Mouse (Mus musculus): ENCODE results near the gene Rora.

Rora gene

DNA sequence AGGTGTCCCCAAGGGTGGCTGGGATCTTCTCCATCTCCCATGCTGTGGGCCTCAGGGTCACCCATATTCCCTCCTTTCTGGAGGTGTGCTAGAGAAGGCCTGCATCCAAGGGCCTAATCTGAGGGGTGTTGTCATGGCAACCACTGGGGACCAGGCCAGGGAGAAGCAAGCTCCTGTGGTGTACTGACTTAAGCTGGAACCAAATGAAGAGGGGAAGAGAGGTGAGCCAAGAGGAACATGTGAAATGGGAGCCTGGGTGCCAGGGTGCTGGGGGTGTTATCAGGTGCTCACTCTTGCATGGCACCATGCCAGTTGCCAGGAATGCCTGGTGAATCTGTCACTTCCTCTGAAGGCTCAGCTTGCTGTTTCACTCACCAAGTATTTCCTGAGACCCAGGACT is 166.9 kb downstream of the Rora start:
- CTCF ChIA-PET = no interaction called here

DNA sequence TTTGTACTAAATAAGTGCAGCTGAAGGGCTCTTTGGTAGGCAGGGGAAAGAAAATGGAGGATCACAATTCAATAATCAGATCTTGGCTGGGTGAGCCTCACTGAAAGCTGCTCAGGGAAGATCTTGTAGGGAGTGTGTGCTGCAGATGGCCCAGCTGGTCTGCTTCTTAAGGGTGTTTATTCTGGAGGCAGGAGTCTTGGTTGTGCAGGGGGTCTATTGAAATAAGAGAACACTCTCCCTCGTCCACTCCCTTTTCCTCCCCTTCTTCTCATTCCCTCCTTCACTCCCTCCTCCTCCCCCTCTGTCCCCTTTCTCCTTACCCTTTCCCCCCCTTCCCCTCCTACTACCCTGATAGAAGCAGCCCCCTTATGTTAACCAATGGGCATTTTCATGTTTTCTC is 167.8 kb downstream of the Rora start:
- CTCF ChIA-PET = no interaction called here

DNA sequence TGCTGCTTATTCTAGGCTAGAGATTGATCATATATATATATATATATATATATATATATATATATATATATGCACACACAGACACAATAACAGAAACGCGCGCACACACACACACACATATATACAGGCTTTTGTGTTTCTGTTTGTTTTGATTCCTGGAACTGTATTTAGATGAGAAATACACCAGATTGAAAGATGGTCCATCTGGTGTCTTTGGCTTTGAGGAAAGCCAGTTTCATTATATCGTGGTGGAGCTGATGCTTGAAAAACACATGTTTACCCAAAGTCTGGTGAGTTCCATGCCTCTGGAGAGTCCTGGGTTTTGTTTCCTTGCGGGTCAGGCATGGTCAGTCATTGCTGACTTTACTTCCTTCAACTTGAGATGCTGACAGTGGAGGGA is 169.7 kb downstream of the Rora start:
- CTCF ChIA-PET = no interaction called here

DNA sequence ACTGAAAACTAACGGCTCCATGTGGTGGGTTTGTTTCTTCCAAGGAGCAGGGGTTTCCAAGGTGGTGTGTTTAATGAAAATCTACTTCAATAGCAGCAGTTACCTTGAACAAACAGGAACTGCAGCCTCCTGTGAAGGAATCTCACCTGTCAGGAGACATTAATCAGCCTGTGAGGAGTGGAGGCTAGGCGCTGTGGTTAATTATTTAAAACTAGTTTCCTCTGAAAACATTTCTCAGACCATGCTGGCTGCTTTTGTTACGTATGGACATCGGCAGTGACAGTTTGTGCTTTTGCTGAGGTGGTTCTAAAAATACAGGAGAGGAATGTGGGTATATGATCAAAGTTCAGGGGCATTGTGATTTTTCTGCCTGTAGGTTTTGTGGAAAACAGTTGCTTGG is 171.5 kb downstream of the Rora start:
- CTCF ChIA-PET = no interaction called here

DNA sequence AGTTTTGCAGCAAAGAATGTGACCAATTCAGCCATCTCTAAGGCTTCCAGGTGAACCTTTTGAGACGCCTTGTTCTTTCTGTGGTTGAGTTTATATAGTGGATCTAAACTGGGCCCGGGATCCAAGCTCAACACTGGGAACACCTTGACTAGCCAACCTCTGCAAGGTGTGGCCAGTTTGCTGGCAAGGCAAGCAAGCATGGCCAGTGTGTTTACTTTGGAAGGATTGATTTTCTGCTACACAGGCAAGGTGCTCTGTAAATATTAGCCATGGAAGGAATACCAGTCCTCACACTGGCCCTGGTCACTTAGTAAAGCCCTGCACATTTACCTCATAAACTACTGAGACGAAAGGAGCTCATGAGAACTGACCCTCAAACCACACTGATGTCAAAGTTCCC is 172.3 kb downstream of the Rora start:
- CTCF ChIA-PET = no interaction called here

DNA sequence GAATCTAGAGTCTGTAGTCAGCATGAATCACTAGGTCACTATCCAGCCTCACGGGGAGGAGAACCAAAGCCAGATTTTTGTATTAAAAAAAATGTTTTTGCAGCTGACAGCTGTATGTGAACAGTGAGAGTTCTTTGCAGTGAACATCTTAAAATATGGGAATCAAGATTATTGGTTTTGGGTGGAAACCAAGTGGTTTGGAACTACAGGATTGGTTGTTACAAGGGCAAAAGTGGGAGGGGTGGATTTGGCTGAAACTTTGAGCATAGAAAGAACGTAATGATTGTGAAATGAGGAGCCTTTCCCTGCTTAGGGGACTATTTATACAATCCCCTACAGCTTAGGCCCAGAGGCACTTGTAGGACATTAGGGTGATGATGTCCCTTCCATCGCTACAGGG is 173.9 kb downstream of the Rora start:
- CTCF ChIA-PET = no interaction called here

DNA sequence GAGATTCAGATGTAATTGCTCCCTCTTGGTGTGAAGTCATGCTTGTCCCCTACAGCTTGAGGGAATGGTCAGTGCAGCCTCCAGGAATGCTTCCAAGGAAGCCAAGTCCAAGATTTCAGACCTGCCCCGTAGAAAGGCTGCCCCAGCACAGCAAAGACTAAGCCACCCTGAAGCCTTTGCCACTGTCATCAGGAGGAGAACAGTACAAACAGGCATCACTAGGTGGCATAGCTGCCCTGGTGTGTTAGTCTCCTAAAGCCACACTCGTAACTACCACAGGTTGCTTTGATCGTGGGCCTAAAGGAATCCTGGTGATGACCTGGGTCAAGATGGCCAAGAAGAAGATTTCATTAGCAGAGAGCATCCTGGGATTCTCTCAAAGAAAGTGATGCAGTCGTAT is 176.3 kb downstream of the Rora start:
- CTCF ChIA-PET = no interaction called here

DNA sequence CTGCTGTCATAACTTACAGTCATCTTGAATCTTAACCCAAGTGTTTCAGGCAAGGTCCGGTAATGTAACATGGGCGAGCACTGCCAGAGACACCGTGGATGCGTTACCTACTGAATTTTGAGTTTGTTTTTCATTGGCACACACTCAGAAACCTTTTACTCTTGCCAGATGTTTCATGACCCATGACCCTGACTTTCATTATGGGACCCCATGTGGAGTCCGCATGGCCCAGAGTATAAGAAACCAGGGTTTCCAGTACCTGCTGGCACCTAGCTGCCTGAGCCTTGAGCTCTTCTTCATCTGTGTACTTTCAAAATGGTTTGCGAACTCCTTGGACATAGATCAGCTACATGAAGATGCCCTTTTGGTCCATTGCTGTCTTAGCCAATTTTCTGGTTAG is 179.7 kb downstream of the Rora start:
- CTCF ChIA-PET = no interaction called here

DNA sequence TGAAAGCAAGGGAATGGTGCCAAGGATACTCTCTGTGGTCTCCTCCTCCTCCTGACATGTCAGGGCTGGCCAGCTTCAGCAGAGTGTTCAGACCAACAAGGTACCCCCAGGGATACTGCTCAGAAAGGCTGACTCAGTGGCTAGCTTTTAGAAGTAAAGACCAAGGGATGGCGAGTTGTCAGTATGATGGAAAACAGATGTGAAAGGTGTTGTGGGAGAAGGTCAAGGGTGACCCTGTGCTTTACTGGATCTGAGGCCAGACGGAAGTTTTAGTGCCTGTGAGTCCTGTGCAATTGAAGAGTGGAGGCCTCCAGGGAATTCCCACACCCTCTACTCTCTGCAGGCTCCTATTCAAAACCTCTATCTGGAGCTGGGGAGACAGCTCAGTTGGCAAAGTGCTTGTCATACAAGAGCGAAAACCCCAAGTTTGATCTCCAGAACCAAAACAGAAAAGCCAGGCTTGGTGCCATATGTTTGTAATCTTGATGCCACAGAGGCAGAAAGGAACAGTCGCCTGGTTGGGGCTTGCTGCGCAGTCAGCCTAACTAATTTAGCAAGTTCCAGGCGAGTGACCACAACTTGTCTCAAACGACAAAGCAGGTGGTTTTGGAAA is 181.6 kb downstream of the Rora start:
- CTCF ChIA-PET = no interaction called here

DNA sequence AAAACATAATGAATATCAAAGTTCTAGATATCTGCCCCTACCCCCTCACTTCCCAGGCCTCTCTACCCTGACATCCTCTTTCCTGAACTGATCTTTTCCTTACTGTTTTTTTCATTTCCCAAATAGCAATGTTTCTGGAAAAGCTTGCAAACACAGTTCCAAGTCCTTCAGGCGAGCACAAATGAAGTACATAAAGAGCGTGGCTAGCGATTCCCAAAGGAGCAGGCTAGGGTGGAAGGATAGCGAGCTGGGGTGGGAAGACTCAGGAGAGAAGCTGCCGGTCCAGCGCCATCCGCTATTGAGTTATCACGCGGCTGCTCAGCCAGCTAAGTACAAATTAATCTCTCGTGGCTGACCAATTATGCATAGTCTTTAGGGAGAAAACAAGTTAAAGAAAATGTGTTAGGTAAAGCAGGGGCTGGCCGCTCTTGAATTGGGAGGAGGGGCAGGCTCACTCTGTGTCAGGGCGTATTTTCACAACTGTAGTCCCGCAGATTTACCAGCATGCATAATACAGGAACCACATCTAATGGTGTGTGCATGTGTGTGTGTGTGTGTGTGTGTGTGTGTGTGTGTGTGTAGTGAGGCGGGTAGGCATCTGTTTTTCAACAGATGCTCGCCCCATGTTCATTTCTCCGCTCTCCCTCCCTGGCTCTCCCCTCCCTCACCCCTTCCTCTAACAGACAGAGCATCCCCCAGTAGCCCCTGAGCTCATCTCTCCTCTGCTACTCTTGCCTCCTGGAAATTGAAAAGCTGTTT is 188.7 kb downstream of the Rora start:
- CTCF ChIA-PET = no interaction called here

DNA sequence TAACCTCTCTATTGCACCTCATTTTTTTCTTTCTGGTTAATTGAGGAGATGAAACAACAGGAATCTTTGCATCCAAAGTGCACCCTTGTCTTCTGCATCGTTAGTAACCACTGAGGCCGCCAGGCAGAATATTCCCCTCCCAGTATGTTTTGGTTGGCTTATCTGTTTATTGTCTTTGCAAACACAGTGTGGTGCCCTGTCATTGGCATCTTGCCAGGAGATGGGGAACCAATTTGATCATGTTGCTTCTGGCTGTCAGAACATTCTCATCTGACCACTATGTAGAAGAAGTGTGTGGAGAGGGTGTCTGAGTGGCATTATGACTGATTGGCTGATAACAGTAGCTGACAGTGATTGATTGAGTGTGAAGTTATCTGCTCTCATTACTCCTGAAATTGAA is 192.0 kb downstream of the Rora start:
- CTCF ChIA-PET = no interaction called here

DNA sequence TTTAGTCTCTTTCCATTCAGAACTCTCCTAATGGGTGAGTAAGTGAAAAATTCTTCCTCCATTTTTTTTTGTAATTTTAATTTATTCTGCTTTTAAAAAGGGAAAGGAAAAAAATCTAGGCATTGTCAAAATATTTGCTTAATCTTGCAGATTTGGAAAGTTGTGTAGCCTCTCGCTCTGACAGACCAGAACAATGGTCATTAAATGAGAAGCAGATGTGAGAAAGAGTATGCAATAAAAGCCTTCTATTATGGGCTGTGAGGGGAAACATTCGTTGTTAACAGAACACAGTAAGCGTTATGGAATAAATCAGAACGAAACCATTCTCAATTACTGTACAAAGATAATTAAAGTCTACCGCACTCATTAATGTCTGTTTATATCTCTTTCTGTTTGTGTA is 196.7 kb downstream of the Rora start:
- CTCF ChIA-PET = no interaction called here

DNA sequence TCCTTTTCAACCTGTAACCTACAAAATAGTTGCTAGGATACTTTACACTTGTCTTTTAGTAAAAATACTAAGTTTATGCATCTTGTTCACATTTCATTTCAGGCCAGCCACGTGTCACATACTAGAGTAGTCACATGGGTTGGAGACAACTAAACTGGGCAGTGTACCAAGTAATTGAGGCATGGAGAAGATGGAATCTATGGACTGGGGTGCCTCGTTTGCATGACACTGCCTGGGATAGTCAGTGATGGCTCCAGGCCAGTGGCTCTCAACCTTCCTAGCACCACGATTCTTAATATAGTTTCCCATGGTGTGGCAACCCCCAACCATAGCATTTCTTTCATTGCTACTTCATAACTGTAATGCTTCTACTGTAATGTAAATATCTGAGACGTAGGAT is 198.6 kb downstream of the Rora start:
- CTCF ChIA-PET = no interaction called here

DNA sequence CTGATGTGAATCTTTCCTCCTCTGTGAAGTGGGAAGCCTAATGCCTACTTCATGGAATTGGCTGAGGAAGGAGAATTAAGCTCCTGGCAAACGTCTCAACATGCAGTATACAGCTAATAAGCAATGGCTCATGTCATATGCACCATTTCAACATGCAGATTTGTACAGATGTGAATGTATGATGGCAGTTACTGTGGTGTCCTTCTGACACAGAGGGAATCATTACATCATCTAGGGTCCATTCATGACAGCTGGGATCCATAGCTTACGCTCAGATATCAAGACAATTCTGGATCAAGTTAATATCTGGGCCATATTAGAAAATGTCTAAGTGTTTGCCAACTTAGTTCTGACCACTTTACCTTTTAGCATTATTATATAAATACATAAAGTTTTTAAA is 199.3 kb downstream of the Rora start:
- CTCF ChIA-PET = no interaction called here

DNA sequence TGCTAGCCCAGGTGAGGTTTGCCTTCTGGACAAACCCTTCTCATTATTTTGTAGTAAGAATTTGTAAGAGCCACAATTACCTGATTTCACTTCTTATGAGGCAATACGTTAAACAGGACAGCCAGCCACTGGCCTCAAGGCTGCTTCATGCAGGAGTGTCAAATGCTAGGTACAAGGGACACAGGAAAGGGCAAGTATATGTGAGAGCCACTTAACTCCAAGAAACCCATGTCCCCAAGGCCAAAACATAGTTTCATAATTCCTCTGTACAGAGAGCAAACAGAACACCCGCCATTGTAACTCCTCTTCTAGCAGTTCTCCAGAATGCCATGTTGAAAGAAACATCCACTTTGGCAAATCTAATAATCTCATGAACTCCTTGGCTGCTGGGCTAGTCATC is 205.9 kb downstream of the Rora start:
- CTCF ChIA-PET = no interaction called here

DNA sequence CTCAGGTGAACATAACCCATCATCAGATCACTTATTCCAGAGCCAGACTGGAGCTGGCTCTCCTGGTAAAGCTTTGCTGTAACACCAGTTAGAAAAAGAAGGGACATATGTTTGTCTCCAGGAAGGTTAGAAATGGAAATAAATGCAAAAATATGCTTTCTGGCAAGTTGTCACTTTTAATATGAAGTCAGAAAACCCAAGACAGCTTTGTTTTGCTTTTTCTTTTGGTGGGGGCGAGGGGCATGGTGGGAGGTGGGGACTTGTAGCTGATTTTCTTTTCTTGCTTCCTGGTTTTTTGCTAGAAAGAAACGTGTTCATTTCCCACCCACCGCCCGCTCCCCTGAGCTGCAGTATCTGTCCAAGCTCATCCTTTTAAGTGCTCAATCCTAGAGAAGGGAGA is 212.7 kb downstream of the Rora start:
- CTCF ChIA-PET = no interaction called here

DNA sequence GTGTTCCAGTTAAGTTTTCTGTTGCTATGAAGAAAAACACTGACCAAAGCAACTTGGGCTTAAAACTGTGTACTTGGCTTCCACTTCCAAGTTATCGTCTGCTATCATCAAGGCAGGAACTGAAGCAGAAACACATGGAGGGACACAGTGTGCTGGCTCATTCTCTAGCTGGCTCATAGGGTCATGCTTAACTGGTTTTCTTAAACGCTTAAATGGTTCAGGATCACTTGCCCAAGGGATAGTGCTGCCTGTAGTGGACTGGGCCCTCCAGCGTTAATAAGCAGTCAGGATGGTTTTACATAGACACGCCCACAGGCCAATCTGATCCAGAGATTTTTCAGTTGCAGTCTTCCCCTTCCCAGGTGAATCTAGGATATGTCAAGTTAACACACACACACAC is 220.3 kb downstream of the Rora start:
- CTCF ChIA-PET = no interaction called here

DNA sequence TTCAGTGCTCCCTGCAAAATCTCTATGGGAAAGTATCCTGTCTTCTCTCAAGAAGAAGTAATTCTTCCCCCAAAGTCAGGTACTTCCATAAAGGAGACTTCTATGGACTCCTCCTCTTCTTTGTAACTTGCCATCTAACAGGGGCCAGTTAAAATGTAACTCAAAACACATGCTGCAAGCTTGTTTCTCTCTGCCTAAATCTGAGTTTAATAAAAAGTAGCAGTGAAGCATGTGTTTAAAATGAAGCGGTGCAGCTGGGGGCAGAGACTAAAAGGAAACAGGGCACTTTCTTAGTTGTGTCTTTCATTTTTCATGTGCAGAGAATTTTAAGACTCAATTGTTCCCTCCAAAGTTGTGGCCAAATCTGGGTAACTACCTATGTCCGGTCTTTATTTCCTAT is 221.0 kb downstream of the Rora start:
- CTCF ChIA-PET = interaction anchor here (0.6 kb wide), 1 partner anchor 141 kb away, joined by 3 read pairs; no protein-coding TSS in a partner anchor

DNA sequence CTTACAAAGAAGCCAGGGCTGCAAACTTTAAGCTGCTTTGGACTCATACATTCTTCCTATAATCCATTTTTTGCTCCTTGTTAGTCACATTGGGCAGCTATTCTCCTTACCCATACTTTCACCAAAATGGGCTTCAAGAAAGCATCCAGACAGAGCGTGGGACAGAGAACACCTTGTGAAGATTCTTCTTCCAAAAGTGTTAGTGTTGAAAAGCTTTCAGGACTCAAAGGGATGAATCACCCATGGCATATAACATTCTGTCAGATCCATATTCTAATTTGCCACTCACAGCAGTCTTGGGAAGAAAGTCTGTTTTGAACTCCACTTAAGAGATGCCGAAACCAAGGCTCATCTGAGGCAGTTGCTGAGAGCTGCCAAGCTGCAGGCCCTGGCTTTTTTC is 222.2 kb downstream of the Rora start:
- CTCF ChIA-PET = no interaction called here

DNA sequence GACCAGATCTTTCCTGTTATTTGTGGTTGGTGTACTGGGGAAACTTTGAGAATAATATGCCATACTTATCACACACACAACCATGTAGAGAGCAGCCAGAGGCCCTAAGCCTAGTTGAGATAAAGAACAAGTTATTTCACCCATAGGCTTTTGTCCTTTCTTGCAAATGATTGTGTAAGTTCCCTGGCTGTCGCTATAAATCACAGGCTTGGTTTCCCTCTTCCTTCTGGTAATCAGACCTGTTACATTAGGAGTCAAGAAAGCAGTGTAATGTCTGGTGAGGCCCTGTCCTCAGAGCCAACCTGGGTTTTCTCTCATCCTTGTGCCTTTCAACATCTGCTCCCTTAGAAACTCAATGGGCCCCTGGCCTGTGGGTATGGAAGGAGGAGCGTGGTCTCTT is 222.7 kb downstream of the Rora start:
- CTCF ChIA-PET = interaction anchor here (0.7 kb wide), 1 partner anchor 13 kb away, joined by 9 read pairs; no protein-coding TSS in a partner anchor

DNA sequence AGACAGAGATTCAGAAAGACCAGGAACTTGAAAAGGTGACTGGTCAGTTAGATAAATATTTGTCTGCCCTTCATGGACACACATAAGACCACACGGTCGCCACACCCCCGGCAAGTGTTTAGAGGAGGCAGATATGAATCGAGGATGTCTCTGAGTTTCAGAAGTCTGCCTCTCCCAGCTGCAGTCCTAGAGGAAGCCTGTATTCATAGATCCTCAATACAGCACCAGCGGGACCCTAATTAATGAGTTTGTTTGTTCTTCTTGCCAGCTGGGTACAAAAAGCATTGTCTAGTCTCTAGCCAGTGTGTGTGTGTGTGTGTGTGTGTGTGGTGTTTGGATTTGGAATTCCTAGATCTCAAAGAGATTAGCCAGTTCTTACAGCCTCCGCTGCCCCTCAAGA is 228.3 kb downstream of the Rora start:
- CTCF ChIA-PET = no interaction called here

DNA sequence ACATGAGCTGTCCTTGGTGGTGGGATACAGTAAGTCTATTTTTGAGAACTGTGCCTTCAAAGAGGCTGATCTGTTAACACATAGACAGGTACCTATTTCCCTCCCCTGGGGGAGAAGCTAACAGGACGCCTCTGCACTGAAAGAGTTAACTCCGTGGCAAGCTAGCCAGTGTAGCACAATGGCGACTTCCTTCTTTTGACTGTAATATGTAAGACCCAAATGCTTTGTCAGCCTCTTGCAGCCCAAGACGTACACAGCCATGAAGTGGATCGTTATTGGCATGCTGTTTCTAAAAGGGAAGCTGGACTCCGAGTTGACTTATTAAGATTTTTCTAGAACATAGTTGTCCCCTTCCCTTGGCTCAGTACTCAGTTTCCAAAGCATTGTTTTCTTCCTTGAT is 229.4 kb downstream of the Rora start:
- CTCF ChIA-PET = interaction anchor here (0.6 kb wide), 1 partner anchor 123 kb away, joined by 4 read pairs; no protein-coding TSS in a partner anchor

DNA sequence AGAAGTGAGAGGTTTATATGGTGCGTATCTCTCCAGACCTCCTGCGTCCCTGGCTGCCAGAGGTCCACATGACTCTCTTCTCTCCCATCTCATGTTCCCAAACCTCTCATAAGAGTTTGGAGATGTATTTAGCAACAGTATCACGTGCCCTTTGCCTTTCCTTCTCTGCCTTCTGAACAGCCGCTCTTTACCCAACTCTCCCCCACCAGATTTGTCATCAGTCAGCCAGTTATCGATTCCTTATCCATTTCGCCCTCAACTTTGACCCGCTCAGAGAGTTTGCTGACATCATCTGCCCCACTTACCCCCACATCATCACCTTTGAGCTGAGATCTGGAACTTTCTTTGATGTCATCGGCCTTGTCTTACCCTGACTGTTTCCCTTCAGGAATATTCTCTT is 230.1 kb downstream of the Rora start:
- CTCF ChIA-PET = no interaction called here

DNA sequence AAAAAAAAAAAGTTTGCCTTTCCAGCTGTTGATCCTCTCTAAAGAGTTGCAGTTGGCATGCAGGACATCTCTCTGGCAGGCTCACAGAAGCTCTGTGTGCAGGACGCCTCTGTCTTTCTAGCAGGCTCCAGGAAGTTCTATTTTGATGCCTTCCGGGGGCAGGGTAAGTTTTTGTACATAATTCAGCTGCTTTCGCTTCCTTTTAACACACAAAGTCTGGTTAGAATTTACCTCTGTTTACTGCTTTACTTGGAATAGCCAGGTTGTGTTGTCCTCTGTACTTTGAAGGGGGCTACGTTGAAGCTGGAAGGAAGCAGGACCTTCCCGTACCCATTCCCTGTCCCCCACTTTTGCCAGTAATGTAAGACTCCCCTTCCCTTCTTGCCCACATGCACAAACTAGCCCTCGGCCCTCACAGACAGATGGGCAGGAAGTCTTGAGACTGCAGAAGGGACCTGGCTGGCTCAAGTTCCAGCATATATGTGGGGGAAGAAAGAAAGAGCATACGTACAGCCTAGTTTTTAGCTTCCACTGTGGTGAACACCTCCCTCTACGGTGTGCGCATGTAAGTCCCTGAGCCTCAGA is 231.0 kb downstream of the Rora start:
- CTCF ChIA-PET = no interaction called here
